Mouse (Mus musculus): ENCODE data around the gene Thbs3. TPM values are rescaled to one million over a fixed set of nuclear protein-coding genes. Genes with fewer than 3 reads are reported as not detected.

Gene Thbs3
- polyA plus RNA-seq, 1 experiment from 2014 or later: 38.8 TPM

DNA sequence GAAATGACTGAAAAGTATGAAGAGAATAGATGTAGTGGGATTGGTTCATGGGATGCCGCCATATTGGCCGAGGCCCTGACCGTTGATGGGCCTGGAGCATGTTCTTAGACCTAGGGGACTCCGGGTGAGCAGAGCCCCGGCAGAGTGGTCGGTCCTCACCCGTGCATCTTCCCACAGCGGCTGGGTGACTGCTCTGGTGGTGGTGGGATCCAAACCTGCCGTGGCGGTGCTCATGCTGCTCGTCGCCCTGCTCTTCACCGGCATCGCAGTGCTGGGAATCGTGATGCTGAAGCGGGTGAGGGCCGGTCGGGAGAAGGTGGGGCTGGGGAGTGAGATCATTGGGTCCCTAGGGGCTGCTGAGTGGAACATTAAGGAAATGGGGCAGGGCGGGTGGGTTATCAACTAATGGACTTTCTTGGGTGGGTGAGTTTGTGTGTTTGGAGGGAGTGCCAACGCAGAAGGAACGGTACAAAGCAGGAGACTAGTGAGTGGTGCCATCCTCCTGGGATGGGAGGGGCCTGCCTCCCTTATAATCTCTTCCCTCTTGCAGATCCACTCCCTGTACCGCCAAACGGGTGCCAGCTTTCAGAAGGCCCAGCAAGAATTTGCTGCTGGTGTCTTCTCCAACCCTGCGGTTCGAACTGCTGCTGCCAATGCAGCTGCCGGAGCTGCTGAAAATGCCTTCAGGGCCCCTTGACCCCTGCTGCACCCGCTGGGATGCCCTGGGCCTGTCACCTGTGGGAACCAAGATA, 33.1 kb upstream of the Thbs3 start:
- WGBS: 89% methylated on average over 27 of the region's 27 CpGs
- no peak for ATAC-seq (ENCODE audit: insufficient read depth, low FRiP score)
- H3K9ac ChIP-seq (ENCODE audit: low read length): no peak overlapping the region
- H3K4me3 ChIP-seq (replicated peaks; ENCODE audit: low read length): no peak overlapping the region
- H3K27me3 ChIP-seq (ENCODE audit: control insufficient read depth, insufficient read depth, low read length): no peaks in the 10 kb centered on the region
- H3K4me2 ChIP-seq (ENCODE audit: low read depth, low read length): no peak overlapping the region
- H3K4me1 ChIP-seq (ENCODE audit: control insufficient read depth, insufficient read depth, low read length): peaks cover 28% of the 10 kb centered on the region
- peak overlapping the region; percentile 49 for H3K27ac ChIP-seq (ENCODE audit: low read length)
- no peaks in the 10 kb centered on the region for H3K9me3 ChIP-seq (replicated peaks; ENCODE audit: control insufficient read depth, low read length)
- H3K36me3 ChIP-seq (ENCODE audit: control insufficient read depth, insufficient read depth, low read length): peaks cover 6% of the 10 kb centered on the region; the same call in 1 of the 2 replicates

DNA sequence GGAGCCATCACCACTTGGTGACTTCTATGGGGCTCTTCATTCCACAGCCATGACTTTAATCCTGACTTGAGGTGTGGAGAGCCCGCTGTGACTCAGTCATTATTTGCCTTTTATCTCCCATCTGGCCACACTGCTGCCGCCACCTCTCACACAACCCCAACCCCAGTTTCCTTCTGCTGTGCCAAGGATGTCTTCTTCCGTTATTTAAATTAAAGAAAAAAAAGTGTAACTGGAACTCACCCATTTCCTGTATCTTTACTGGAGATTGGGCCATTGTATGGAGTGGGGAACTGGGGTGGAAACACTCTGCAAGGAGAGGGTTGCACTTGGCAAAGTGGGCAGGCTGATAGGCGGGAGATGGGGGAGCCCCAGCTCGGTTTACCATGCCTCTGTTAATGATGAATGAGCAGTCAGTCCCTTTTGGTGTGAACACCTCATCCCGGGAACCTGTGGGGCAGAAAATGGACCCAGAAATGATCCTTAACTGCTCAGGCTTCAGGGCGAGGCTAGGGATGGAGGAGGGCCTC, 32.4 kb upstream of the Thbs3 start:
- peak overlapping the region; percentile 97; the same call in 1 of the 2 replicates for H3K4me2 ChIP-seq (ENCODE audit: low read depth, low read length)
- peak overlapping the region; percentile 49 for H3K27ac ChIP-seq (ENCODE audit: low read length)
- H3K4me3 ChIP-seq (replicated peaks; ENCODE audit: low read length): peak overlapping the region; percentile 66
- H3K9ac ChIP-seq (ENCODE audit: low read length): no peak overlapping the region
- WGBS: 37% methylated on average over 7 of the region's 7 CpGs
- no peaks in the 10 kb centered on the region for H3K27me3 ChIP-seq (ENCODE audit: control insufficient read depth, insufficient read depth, low read length)
- ATAC-seq (ENCODE audit: insufficient read depth, low FRiP score): no peak
- no peaks in the 10 kb centered on the region for H3K9me3 ChIP-seq (replicated peaks; ENCODE audit: control insufficient read depth, low read length)
- H3K36me3 ChIP-seq (ENCODE audit: control insufficient read depth, insufficient read depth, low read length): peaks cover 6% of the 10 kb centered on the region; the same call in 1 of the 2 replicates
- H3K4me1 ChIP-seq (ENCODE audit: control insufficient read depth, insufficient read depth, low read length): peaks cover 28% of the 10 kb centered on the region

DNA sequence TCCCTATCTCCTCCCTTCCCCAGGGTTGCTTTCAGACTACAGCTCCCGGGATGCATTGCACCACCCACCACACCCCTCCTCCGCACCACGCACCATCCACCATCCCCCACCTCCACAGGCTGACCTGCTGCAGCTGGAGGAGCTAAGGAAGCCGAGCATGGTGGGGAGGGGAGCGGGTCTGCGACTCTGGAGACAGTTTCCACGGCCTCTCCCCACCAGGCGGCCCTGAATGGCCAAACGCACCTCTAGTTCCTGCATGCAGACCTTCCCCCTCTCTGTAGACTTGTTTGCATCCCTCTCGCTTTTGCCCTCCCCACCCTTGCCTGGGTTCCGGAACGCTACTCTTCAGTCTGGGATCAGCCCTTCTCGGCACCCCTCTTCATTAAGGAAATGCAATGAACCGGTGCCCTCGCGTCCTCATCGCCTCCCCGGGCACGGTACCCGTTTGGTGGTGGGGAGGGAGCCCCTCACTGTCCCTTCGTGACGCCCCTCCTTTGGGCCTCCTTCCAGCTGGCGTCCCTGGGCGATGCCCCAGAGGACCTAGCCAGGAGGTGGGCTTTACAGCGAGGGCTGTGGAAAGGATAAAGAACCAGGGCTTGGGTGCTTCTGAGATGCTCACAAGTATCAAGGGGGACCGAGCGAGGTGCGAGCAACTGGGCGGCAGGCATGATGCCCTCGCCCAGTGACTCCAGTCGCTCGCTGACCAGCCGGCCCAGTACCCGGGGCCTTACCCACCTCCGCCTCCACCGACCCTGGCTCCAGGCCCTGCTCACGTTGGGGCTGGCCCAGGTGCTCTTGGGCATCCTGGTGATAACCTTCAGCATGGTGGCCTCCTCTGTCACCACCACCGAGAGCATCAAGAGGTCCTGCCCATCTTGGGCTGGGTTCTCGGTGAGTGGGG, 31.7 kb upstream of the Thbs3 start, which contains the start of gene Fam189b:
Gene Fam189b (plus strand): TSS at position 86 of the 901 bp plus-strand sequence.
- WGBS: 6% methylated on average over 39 of the region's 39 CpGs
- H3K27ac ChIP-seq (ENCODE audit: low read length): peak within 1 kb of the TSS; percentile 61
- H3K4me1 ChIP-seq (ENCODE audit: control insufficient read depth, insufficient read depth, low read length): peaks cover 24% of the 10 kb centered on the region

DNA sequence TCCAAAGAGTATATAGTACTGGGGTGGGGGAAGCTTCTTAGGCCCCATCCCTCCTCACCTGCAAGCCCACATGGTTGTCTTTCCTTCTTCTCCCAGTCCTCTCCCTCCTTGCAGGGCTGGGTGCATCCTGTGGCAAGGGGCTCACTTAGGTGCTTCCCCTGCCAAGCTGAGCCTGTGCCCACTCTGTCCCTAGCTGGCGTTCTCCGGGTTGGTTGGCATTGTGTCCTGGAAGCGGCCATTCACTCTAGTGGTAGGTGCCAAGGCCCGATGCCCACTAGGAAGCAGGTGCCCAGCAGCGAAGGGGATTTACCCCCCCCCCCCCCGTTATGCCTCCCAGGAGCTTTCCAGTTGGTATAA, 31.0 kb upstream of the Thbs3 start:
- H3K4me3 ChIP-seq (replicated peaks; ENCODE audit: low read length): peak overlapping the region; percentile 66
- H3K27ac ChIP-seq (ENCODE audit: low read length): no peak overlapping the region
- H3K27me3 ChIP-seq (ENCODE audit: control insufficient read depth, insufficient read depth, low read length): no peaks in the 10 kb centered on the region
- no peaks in the 10 kb centered on the region for H3K9me3 ChIP-seq (replicated peaks; ENCODE audit: control insufficient read depth, low read length)
- H3K4me2 ChIP-seq (ENCODE audit: low read depth, low read length): peak overlapping the region; percentile 97
- peaks cover 18% of the 10 kb centered on the region for H3K4me1 ChIP-seq (ENCODE audit: control insufficient read depth, insufficient read depth, low read length)
- H3K9ac ChIP-seq (ENCODE audit: low read length): peak overlapping the region; percentile 88
- 79% methylated on average over 6 of the region's 6 CpGs for WGBS
- no peak for ATAC-seq (ENCODE audit: insufficient read depth, low FRiP score)
- H3K36me3 ChIP-seq (ENCODE audit: control insufficient read depth, insufficient read depth, low read length): peaks cover 6% of the 10 kb centered on the region; the same call in 1 of the 2 replicates

More for the DNA sequence above, 31.7 kb upstream of the Thbs3 start, which contains the start of gene Fam189b:
- peak; percentile 96 for ATAC-seq (ENCODE audit: insufficient read depth, low FRiP score)
- Histone ChIP-seq H3K36me3 (ENCODE audit: control insufficient read depth, insufficient read depth, low read length) (peaks cover 6% of the 10 kb centered on the region; the same call in 1 of the 2 replicates), H3K9me3 (replicated peaks; ENCODE audit: control insufficient read depth, low read length) (no peaks in the 10 kb centered on the region), H3K4me2 (ENCODE audit: low read depth, low read length) (peak within 1 kb of the TSS; percentile 97), H3K27me3 (ENCODE audit: control insufficient read depth, insufficient read depth, low read length) (no peaks in the 10 kb centered on the region), H3K4me3 (replicated peaks; ENCODE audit: low read length) (peak within 1 kb of the TSS; percentile 66), H3K9ac (ENCODE audit: low read length) (peak within 1 kb of the TSS; percentile 88)

DNA sequence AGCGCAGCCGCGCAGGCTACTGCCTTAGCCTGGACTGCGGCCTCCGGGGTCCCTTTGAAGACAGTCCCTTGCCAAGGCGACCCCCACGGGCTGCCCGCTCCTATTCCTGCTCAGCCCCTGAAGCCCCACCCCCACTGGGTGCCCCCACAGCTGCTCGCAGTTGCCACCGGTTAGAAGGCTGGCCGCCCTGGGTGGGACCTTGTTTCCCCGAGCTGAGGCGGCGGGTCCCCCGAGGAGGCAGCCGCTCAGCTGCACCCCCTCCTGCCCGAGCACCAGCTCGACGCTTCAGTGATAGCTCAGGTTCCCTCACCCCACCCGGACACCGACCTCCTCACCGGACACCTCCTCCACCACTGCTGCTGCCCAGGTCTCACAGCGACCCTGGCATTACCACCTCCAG, 27.8 kb upstream of the Thbs3 start:
- Histone ChIP-seq H3K9ac (ENCODE audit: low read length) (0 out of 2 replicates have a peak overlapping the region, but pooled peaks have one; percentile 25), H3K4me2 (ENCODE audit: low read depth, low read length) (no peak overlapping the region), H3K9me3 (replicated peaks; ENCODE audit: control insufficient read depth, low read length) (no peaks in the 10 kb centered on the region), H3K27ac (ENCODE audit: low read length) (no peak overlapping the region), H3K4me1 (ENCODE audit: control insufficient read depth, insufficient read depth, low read length) (peaks cover 15% of the 10 kb centered on the region), H3K27me3 (ENCODE audit: control insufficient read depth, insufficient read depth, low read length) (no peaks in the 10 kb centered on the region), H3K36me3 (ENCODE audit: control insufficient read depth, insufficient read depth, low read length) (no peaks in the 10 kb centered on the region), H3K4me3 (replicated peaks; ENCODE audit: low read length) (no peak overlapping the region)
- 54% methylated on average over 23 of the region's 23 CpGs for WGBS
- ATAC-seq (ENCODE audit: insufficient read depth, low FRiP score): no peak

DNA sequence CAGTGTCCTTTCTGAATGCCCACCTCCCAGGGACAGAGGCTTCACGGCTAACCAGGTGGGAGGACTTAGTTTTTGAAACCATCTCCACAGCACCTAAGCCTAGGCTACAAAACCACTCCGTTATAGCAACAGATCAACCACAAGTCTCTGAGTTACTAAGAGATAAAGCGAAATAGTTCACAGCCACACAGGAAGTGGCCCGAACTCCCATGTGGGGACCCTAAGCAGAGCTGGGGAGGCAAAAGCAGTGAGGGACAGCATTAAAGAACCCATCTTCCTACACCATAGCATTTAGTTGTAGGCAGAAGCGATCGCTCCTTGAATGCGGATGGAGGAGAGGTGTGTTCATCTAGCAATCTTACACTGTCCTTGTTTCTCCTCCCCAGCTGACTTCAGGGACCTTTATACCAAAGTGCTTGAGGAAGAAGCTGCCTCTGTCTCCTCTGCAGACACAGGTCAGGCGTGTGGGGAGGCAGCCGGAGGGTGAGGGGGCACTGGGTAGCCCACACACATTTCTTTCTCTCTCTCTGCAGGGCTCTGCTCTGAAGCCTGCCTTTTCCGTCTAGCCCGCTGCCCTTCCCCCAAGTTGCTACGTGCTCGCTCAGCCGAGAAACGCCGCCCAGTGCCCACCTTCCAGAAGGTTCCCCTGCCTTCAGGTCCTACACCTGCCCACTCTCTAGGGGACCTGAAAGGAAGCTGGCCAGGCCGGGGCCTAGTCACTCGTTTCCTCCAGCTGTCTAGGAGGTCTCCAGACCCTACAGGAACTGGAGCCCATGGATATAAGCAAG, 27.1 kb upstream of the Thbs3 start:
- Histone ChIP-seq H3K4me1 (ENCODE audit: control insufficient read depth, insufficient read depth, low read length) (peaks cover 11% of the 10 kb centered on the region), H3K4me2 (ENCODE audit: low read depth, low read length) (no peak overlapping the region)
- 81% methylated on average over 18 of the region's 18 CpGs for WGBS

DNA sequence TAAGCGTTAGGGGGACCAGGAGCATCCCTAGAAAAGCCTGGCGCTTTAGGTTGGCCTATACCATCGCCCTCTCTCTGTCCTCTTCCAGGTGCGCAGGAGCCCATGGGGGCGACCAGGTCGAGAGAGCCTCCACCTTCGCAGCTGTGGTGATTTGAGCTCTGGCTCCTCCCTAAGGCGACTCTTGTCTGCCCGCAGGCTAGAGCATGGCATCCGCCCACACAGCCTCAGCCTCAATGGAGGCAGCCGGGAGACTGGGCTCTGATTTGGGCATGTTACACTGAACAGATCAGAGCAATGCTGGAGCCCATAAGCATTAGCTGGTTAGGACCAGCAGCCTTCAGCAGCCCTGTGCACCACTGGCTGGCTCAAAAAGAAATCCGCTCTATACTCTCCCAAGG, 26.5 kb upstream of the Thbs3 start:
- H3K9me3 ChIP-seq (replicated peaks; ENCODE audit: control insufficient read depth, low read length): no peaks in the 10 kb centered on the region
- no peak for ATAC-seq (ENCODE audit: insufficient read depth, low FRiP score)
- no peaks in the 10 kb centered on the region for H3K36me3 ChIP-seq (ENCODE audit: control insufficient read depth, insufficient read depth, low read length)
- no peak overlapping the region for H3K4me3 ChIP-seq (replicated peaks; ENCODE audit: low read length)
- no peak overlapping the region for H3K4me2 ChIP-seq (ENCODE audit: low read depth, low read length)
- peaks cover 11% of the 10 kb centered on the region for H3K4me1 ChIP-seq (ENCODE audit: control insufficient read depth, insufficient read depth, low read length)
- no peak overlapping the region for H3K9ac ChIP-seq (ENCODE audit: low read length)
- H3K27ac ChIP-seq (ENCODE audit: low read length): no peak overlapping the region
- H3K27me3 ChIP-seq (ENCODE audit: control insufficient read depth, insufficient read depth, low read length): no peaks in the 10 kb centered on the region
- WGBS: 70% methylated on average over 12 of the region's 12 CpGs

More for the DNA sequence above, 27.1 kb upstream of the Thbs3 start:
- Histone ChIP-seq H3K9ac (ENCODE audit: low read length) (0 out of 2 replicates have a peak overlapping the region, but pooled peaks have one; percentile 25), H3K9me3 (replicated peaks; ENCODE audit: control insufficient read depth, low read length) (no peaks in the 10 kb centered on the region), H3K27ac (ENCODE audit: low read length) (no peak overlapping the region), H3K36me3 (ENCODE audit: control insufficient read depth, insufficient read depth, low read length) (no peaks in the 10 kb centered on the region), H3K27me3 (ENCODE audit: control insufficient read depth, insufficient read depth, low read length) (no peaks in the 10 kb centered on the region), H3K4me3 (replicated peaks; ENCODE audit: low read length) (no peak overlapping the region)
- no peak for ATAC-seq (ENCODE audit: insufficient read depth, low FRiP score)

DNA sequence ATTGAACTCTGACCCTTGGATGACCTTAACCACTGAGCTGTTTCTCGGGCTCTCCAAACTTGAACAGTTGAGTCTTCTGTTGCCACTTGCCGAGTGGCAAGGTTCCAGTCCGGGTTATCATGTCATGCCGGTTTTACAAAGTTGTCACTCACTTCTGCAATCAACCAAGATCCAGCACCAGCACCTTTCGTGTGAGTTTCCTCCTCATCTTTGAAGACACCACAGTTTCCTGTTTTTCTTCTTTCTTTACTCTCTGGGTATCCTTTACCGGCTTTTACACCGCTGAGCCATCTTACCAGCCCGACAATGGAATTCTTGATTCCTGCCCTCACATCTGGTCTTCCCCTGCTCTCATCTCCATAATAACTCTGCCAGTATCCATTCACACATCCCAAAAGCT, 24.5 kb upstream of the Thbs3 start:
- no peaks in the 10 kb centered on the region for H3K36me3 ChIP-seq (ENCODE audit: control insufficient read depth, insufficient read depth, low read length)
- H3K27me3 ChIP-seq (ENCODE audit: control insufficient read depth, insufficient read depth, low read length): no peaks in the 10 kb centered on the region
- no peaks in the 10 kb centered on the region for H3K4me1 ChIP-seq (ENCODE audit: control insufficient read depth, insufficient read depth, low read length)
- no peak overlapping the region for H3K4me2 ChIP-seq (ENCODE audit: low read depth, low read length)
- no peaks in the 10 kb centered on the region for H3K9me3 ChIP-seq (replicated peaks; ENCODE audit: control insufficient read depth, low read length)
- H3K27ac ChIP-seq (ENCODE audit: low read length): no peak overlapping the region
- H3K4me3 ChIP-seq (replicated peaks; ENCODE audit: low read length): no peak overlapping the region
- 81% methylated on average over 8 of the region's 8 CpGs for WGBS
- no peak overlapping the region for H3K9ac ChIP-seq (ENCODE audit: low read length)
- no peak for ATAC-seq (ENCODE audit: insufficient read depth, low FRiP score)
